Mouse (Mus musculus) stomach, embryonic 14.5 days (tissue): ENCODE measurements around the gene Gm17660. TPM values are rescaled to one million over a fixed set of nuclear protein-coding genes. Genes with fewer than 3 reads are reported as not detected.

ENCODE experiments used
- ATAC-seq: fragments of 200-750 bp; cut with Nextera tagmentation; 2 replicates; pipeline ENCODE4 v1.8.0; 2017; ENCODE audit warnings: low read depth, moderate TSS enrichment; ENCODE audit not compliant: insufficient number of reproducible peaks, insufficient read depth, low FRiP score
- H3K27ac ChIP-seq: fragments of 300-500 bp; sonication (generic); 2 replicates; pipeline ENCODE4 v1.5.1; 2014; ENCODE audit warnings: mild to moderate bottlenecking, low read length, moderate library complexity, mixed read lengths
- H3K27me3 ChIP-seq: fragments of 300-500 bp; sonication (generic); 2 replicates; pipeline ENCODE4 v1.6.1; 2014; ENCODE audit warnings: low read length, control low read depth, mixed read lengths; ENCODE audit not compliant: control insufficient read depth, insufficient read depth
- H3K36me3 ChIP-seq: fragments of 300-500 bp; sonication (generic); 2 replicates; pipeline ENCODE4 v1.6.1; 2014; ENCODE audit warnings: mild to moderate bottlenecking, control low read depth, low read length, moderate library complexity, mixed read lengths; ENCODE audit not compliant: control insufficient read depth, insufficient read depth
- H3K4me1 ChIP-seq: fragments of 300-500 bp; sonication (generic); 2 replicates; pipeline ENCODE4 v1.6.1; 2014; ENCODE audit warnings: low read length, control low read depth, mixed read lengths; ENCODE audit not compliant: control insufficient read depth, insufficient read depth
- H3K4me2 ChIP-seq: fragments of 300-500 bp; sonication (generic); replicated peaks from 2 replicates; pipeline ENCODE4 v1.6.1; 2014; ENCODE audit warnings: low read depth, low read length, control low read depth
- H3K4me3 ChIP-seq: fragments of 300-500 bp; sonication (generic); 2 replicates; pipeline ENCODE4 v1.5.1; 2014; ENCODE audit warnings: low read depth, low read length, control low read depth
- H3K9ac ChIP-seq: fragments of 300-500 bp; sonication (generic); replicated peaks from 2 replicates; pipeline ENCODE4 v1.6.1; 2014; ENCODE audit warnings: low read depth, mild to moderate bottlenecking, control low read depth, low read length, moderate library complexity, mixed read lengths
- H3K9me3 ChIP-seq: fragments of 300-500 bp; sonication (generic); 2 replicates; pipeline ENCODE4 v1.6.1; 2016; ENCODE audit warnings: low read depth, low read length, control low read depth; ENCODE audit not compliant: control insufficient read depth
- WGBS: fragments of 180-500 bp; shearing (Covaris S2); extraction: QIAGEN DNeasy Blood & Tissue Kit; methylation state at CpG from one replicate; pipeline ENCODE4 v1.1.7; 2014; 5-methylcytosine and 5-hydroxymethylcytosine counted together
- polyA plus RNA-seq: library from polyadenylated mRNA; unstranded; fragments of >200 nt; fragmentation: Nextera tagmentation; extraction: Ambion mirVana; gene quantifications from 2 replicates; pipeline ENCODE4 v1.2.1, GENCODE M21; 2014

The Gm17660 gene
- polyA plus RNA-seq, 1 experiment from 2014 or later, result not detected

DNA sequence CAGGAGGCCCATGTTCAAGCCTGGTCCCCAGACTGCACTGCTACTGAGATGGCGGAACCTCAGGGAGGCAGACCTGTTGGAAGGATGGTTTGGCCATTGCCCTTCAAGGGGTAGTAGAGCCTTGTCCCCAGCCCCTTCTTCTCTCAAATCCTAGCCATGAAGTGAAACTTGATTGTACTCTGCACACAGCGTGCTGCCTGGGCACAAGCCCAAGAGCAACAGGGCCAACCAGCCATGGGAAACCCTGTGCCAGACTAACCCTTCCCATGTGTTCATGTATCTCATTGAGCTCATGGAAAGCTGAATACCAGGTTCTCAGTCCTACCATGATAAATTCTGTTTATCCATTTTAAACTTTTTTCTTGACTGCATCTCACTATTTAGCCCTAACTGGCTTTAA, 34.5 kb downstream of the Gm17660 start:
- ATAC-seq, result no peak
- no peak overlapping the region for H3K9ac ChIP-seq
- 86% methylated on average over 2 of the region's 2 CpGs for WGBS

DNA sequence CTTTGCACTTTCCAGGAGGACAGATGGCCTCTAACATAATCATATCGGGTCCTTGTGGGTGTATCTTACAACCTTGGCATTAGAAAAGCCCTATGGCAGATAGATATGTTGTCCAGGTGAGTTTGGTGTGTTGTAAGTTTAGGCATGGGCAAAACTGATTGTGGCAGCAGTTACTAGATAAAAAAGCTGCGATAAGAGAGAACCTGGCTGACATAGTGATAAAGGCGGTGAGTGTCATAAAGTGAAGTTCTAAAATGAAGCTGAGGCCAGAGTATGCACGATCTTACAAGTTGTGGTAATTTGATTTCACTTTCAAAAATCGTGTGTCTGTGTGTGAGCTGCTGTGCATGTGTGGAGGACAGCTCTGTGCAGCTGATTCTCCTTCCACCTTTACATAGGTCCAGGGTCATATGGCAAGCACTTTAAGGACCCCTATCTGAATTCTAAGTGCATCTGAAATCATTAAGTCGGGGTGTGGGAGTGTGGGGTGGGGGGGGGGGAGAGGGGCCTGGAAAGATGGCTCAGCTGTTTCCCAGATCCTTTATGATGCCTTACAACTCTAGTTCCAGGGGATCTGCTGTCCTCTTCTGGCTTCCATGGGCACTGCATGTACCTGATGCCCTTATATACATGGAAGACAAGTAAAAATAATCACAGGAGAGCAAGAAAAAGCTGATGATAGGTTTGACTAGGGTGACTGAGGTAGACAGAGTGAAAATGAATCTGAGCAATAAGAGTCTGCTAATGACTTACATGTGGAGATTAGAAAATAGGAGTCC, 38.1 kb downstream of the Gm17660 start:
- no peaks in the 10 kb centered on the region for H3K27me3 ChIP-seq
- WGBS, result 63% methylated on average over 6 of the region's 6 CpGs
- no peaks in the 10 kb centered on the region for H3K36me3 ChIP-seq
- no peak for ATAC-seq
- H3K27ac ChIP-seq, result no peak overlapping the region
- H3K4me1 ChIP-seq, result no peaks in the 10 kb centered on the region
- no peaks in the 10 kb centered on the region for H3K9me3 ChIP-seq
- H3K9ac ChIP-seq, result no peak overlapping the region
- no peak overlapping the region for H3K4me2 ChIP-seq
- H3K4me3 ChIP-seq, result no peak overlapping the region

More for the DNA sequence above, 34.5 kb downstream of the Gm17660 start:
- no peaks in the 10 kb centered on the region for H3K36me3 ChIP-seq
- no peak overlapping the region for H3K27ac ChIP-seq
- H3K4me1 ChIP-seq, result peaks cover 9% of the 10 kb centered on the region; the same call in 1 of the 2 replicates
- no peaks in the 10 kb centered on the region for H3K27me3 ChIP-seq
- no peak overlapping the region for H3K4me3 ChIP-seq
- no peaks in the 10 kb centered on the region for H3K9me3 ChIP-seq
- H3K4me2 ChIP-seq, result no peak overlapping the region

DNA sequence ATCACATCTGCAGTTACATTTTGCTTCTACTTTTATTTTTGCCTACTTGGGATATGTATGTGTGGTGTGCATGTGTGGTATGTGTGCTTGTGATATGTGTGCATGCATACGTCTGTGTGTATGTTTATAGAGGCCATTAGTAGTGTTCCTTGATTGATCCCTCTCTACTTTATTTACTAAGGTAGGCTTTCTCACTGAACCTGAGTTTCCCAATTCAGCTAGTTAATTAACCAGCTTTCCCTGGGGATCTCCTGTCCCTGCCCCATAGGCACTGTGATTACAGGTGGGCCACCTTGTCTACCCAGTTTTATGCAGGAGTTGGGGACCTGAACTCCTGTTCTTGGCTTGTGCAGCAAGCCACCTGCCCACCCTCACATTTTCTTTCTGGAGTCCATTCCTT, 40.7 kb downstream of the Gm17660 start:
- Histone ChIP-seq H3K4me1 (no peaks in the 10 kb centered on the region), H3K4me3 (no peak overlapping the region), H3K36me3 (no peaks in the 10 kb centered on the region), H3K9me3 (no peaks in the 10 kb centered on the region), H3K9ac (no peak overlapping the region), H3K27me3 (no peaks in the 10 kb centered on the region), H3K27ac (no peak overlapping the region), H3K4me2 (no peak overlapping the region)
- WGBS, result 81% methylated on average over 1 of the region's 1 CpGs
- no peak for ATAC-seq

DNA sequence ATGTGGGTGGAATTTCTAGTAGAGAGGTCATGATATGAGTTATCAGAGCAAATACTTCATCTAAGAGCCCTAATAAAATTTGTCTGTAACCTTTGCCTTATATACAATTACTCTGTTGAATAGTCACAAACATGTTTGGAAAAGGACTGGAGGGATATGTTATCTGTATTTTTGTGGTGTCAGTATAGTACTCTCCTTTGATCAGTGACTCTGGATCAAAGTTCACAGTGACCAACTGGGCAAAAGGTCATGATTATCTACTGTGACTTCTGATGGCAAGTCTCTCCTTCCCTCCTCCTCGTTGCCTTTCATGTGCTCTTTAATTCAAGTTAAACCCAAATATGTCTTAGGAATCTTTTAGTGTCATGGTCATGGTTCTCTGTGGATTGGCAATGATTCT, 41.6 kb downstream of the Gm17660 start:
- no peak overlapping the region for H3K9ac ChIP-seq
- no peak overlapping the region for H3K4me2 ChIP-seq
- no peak for ATAC-seq
- H3K9me3 ChIP-seq, result no peaks in the 10 kb centered on the region
- H3K4me1 ChIP-seq, result no peaks in the 10 kb centered on the region
- WGBS, result 55% methylated on average over 1 of the region's 1 CpGs
- no peak overlapping the region for H3K4me3 ChIP-seq
- H3K27me3 ChIP-seq, result no peaks in the 10 kb centered on the region
- H3K27ac ChIP-seq, result no peak overlapping the region
- H3K36me3 ChIP-seq, result no peaks in the 10 kb centered on the region

DNA sequence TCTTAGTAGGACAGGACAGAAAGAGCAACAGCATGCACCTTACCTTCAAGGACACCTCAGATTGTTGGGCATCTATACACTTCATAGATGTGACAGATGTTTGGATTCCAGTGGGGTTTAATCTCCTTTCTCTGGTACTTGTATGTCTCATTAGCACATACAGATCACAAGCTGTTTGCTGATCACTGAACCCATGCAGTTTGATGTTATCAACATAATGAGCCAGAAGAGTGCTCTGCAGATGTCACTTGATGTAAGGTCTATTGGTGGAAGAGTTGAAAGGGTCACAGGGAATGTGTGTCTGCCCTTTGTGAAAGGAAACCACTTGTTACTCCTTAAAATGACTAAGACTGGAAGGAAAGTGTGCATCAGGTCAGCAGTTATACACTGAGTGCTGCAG, 42.3 kb downstream of the Gm17660 start:
- Histone ChIP-seq H3K27me3 (no peaks in the 10 kb centered on the region), H3K4me1 (no peaks in the 10 kb centered on the region), H3K9ac (no peak overlapping the region), H3K4me2 (no peak overlapping the region), H3K9me3 (no peaks in the 10 kb centered on the region), H3K27ac (no peak overlapping the region), H3K4me3 (no peak overlapping the region), H3K36me3 (no peaks in the 10 kb centered on the region)
- no peak for ATAC-seq

DNA sequence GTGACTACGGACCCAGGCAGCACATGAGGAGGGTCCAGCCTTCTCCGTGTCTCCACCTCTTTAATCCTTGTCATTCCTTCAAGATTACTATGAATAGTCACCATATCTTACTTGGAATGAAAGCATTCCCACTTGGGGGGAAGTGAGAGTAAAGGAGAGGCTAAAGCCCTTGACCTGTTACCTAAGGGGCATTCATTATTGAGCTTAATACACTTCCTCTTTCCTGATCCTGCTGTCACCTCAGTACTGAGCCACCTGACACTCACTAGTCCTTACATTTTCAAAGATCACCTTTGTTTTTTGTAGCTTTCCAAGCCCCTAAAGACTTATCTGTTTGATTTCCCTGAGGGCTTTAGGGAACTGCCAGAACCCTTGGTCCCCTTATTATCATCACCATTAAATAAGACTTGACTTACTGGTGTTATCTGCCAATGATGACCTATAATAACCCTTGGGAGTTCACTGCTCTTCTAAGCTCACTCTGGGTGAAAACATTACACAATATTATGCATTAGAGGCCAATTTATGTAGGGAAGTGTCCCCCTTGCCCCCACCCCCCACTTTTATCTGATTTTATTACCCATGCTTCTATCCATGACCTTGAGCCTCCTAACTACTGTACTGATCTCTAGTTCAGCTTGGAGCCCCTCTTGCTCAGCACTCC, 44.8 kb downstream of the Gm17660 start:
- no peaks in the 10 kb centered on the region for H3K36me3 ChIP-seq
- no peak overlapping the region for H3K9ac ChIP-seq
- no peaks in the 10 kb centered on the region for H3K27me3 ChIP-seq
- H3K4me2 ChIP-seq, result no peak overlapping the region
- H3K4me1 ChIP-seq, result no peaks in the 10 kb centered on the region
- WGBS, result 81% methylated on average over 2 of the region's 2 CpGs
- H3K9me3 ChIP-seq, result no peaks in the 10 kb centered on the region
- H3K4me3 ChIP-seq, result no peak overlapping the region
- no peak for ATAC-seq
- no peak overlapping the region for H3K27ac ChIP-seq

DNA sequence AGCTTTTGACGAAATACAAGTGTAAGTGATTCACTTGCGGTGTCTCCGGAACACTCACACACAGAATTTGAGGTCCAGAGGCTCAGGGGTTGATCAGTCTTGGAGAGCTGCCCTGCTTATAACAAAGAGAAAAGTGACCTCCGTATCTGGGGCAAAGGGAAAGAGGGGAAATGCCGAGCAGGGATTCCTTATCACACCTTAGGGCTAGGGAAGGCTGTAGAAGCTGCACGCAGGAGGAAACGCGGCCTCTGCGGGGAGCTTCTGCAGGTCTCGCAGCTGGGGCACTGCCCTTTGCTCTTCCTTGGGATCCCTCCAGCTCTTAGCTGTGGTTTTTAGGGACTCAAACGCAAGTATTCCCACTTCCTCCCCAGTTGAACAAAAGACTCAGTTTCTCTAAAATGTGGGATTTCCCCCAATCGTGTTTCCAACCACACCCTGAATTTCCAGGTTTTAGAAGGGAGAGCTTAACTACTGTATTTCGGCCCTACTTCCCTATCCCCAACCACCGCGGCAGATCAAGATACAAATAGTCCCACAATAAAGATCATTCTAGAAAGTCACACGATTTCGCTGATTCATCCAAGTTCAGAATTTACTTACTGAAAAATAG, 52.1 kb downstream of the Gm17660 start:
- no peaks in the 10 kb centered on the region for H3K27me3 ChIP-seq
- WGBS, result 46% methylated on average over 17 of the region's 17 CpGs
- H3K9me3 ChIP-seq, result no peaks in the 10 kb centered on the region
- no peak overlapping the region for H3K9ac ChIP-seq
- H3K4me2 ChIP-seq, result no peak overlapping the region
- no peak overlapping the region for H3K27ac ChIP-seq
- no peaks in the 10 kb centered on the region for H3K36me3 ChIP-seq
- H3K4me1 ChIP-seq, result peaks cover 8% of the 10 kb centered on the region; the same call in 1 of the 2 replicates
- ATAC-seq, result no peak
- H3K4me3 ChIP-seq, result no peak overlapping the region

DNA sequence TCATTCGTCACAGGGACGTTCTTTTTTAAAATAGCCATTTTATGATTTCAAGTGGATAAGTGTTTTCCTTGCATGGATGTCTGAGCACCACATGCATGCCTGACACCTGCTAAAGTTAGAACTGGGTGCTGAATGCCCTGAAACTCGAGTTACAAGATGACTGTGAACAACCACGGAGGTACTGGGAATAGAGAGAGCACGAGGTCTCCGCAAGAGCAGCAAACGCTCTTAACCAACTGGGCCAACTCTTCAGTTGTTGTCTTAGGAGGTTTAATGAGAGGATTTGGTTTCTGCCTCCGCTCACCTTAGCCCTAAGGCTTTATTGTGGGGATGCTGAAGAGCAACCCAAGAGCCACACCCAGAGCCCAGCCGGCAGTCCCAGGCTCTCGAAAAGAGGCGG, 52.6 kb downstream of the Gm17660 start:
- ATAC-seq, result no peak
- no peak overlapping the region for H3K4me2 ChIP-seq
- no peaks in the 10 kb centered on the region for H3K9me3 ChIP-seq
- no peaks in the 10 kb centered on the region for H3K27me3 ChIP-seq
- H3K36me3 ChIP-seq, result no peaks in the 10 kb centered on the region
- no peak overlapping the region for H3K9ac ChIP-seq
- no peak overlapping the region for H3K4me3 ChIP-seq
- H3K4me1 ChIP-seq, result peaks cover 12% of the 10 kb centered on the region; the same call in 1 of the 2 replicates
- 64% methylated on average over 11 of the region's 11 CpGs for WGBS
- H3K27ac ChIP-seq, result no peak overlapping the region
